Mouse (Mus musculus): ENCODE results near the gene Ets2. TPM values are rescaled to one million over a fixed set of nuclear protein-coding genes. Genes with fewer than 3 reads are reported as not detected.
"Not testable (repeated sequence)": the region's sequence is repeated elsewhere in the genome, so short reads cannot be mapped to it uniquely, and the experiment has no call there.

Gene Ets2
- polyA plus RNA-seq, 1 experiment from 2014 or later = 14.2 TPM

DNA sequence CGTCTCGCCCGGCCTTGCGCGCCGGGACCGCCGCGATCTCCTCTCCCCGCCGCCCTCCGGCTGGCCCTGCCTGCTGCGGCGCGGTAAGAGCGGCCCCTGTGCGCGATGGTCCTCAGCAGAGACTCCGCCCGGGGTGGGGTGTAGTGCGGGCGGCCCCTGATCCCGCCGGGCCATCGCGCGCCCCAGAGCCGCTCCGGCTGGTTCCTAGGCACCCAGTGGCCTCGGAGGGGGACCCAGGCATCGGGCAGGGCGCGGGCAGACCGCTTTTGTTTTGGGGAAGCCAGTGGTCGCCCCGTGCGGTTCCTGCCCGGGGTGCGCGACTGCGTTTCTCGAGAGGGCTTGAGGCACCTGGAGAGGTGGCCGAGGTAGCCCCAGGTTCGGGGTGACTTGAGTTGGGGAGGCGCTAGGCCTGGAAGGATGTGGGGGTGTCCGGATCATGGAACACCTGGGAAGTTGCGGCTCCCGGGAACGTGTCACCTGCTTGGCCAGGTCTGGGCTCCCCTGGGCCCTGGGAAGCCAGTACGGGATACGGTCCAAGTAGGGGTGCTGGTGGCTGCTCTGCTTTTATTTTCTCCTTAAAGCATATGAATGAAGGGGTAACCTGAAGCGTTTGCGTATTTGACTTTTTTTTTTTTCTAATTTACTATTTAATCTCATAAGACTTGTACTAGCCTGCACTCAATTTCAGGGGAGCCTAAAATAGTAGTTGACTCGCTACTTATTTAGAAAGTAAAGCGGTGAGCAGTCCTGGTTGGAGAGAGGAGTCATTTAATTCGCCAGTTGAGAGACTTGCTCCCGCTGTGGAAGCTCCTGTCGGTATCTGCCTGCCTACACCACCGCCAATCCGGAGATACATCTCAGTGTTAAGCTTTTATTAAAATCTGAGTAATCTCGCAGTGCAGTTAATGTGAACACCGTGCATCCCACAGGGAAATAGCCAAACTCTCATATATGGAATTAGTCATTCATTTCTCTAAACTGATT, 979 bp downstream of the Ets2 start:
- H3K27me3 ChIP-seq (ENCODE audit: poor library complexity, severe bottlenecking) = peaks cover 51% of the 10 kb centered on the region
- H3K4me3 ChIP-seq = peak overlapping the region; percentile 86
- 1% methylated on average over 62 of the region's 62 CpGs for WGBS
- peaks cover 11% of the 10 kb centered on the region for H3K36me3 ChIP-seq (replicated peaks)
- peaks cover 32% of the 10 kb centered on the region for H3K4me1 ChIP-seq
- peak overlapping the region; percentile 92 for H3K27ac ChIP-seq
- peak; percentile 51 for DNase-seq (ENCODE audit: extremely low spot score, low spot score)
- H3K9me3 ChIP-seq = no peaks in the 10 kb centered on the region

DNA sequence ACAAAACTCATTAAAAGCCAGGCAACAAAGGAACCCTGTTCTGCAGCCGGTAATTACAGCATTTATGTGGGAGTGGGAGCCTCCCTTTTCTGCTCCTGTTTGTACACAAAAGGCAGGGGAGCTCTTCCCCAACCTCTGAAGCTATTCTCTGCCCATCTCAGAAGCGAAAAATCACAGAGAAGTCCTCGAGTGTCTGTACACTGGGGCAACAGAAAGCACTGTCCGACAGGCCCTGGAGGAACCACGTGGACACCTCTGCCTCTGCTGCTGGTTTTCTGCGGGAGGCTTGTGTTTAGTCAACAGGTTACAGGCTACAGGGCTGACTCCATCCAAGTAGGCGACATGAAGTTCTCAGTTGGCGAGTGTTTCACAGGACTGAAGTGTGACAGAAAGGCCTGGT, 2.1 kb downstream of the Ets2 start:
- Histone ChIP-seq H3K4me1 (peaks cover 32% of the 10 kb centered on the region), H3K27ac (0 out of 2 replicates have a peak overlapping the region, but pooled peaks have one; percentile 20), H3K36me3 (replicated peaks) (peaks cover 13% of the 10 kb centered on the region), H3K9me3 (no peaks in the 10 kb centered on the region), H3K4me3 (peak overlapping the region; percentile 86; the same call in 1 of the 2 replicates), H3K27me3 (ENCODE audit: poor library complexity, severe bottlenecking) (peaks cover 50% of the 10 kb centered on the region)
- no peak for DNase-seq (ENCODE audit: extremely low spot score, low spot score)
- 35% methylated on average over 8 of the region's 8 CpGs for WGBS

DNA sequence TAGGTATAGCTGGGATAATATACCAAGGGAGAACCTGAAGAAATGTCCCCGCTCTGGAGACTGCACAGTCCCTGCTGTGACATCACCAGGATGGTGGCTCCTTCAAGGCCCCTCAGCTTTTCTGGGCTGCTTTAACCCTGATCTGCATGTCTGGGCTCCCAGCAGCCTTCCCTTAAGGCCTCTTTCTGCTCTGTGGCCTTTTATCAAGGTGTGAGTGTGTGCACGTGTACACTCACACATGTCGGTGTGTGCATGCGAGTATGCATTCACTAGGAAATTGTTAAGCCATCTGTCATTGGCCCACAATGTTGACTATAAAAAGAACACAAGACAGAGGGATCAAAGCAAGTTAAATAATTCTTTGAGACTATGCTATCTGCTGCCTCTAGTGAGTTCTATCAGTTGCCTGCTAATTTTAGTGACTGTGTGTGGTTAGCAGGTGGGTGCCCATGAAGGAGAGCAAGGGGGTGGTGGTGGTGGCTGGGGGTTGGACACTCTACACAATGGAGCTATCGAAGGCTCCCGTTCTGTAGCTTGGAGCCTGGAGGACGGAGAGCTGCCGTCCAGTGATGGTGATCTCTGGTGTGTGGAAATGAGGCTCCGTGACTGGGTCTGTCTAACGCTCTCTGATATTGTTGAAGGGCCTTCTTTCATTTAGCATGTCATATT, 2.9 kb downstream of the Ets2 start:
- WGBS = 94% methylated on average over 10 of the region's 10 CpGs
- peaks cover 17% of the 10 kb centered on the region for H3K36me3 ChIP-seq (replicated peaks)
- H3K27me3 ChIP-seq (ENCODE audit: poor library complexity, severe bottlenecking) = peaks cover 42% of the 10 kb centered on the region
- no peak for DNase-seq (ENCODE audit: extremely low spot score, low spot score)
- H3K27ac ChIP-seq = no peak overlapping the region
- H3K9me3 ChIP-seq = no peaks in the 10 kb centered on the region
- H3K4me1 ChIP-seq = peaks cover 32% of the 10 kb centered on the region
- peak overlapping the region; percentile 86; the same call in 1 of the 2 replicates for H3K4me3 ChIP-seq

DNA sequence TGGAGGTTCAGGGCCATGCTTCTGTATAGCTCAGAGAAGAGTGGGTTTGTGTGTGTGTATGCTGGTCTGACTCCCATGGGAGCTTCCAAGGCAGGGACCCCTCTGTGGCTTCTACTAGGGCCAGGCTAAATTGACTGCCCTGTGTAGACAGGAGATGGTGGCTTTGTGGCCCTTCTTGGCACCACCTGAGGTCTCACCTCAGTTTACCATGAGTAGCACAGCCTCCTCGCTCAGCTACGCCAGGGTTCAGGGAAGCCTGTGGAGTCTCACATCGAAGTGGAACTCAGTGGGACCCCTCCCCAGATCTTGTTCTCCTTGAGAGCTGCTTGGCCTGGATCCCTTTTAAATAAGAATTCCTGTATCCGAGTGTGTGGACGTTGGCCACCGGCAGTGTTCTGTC, 3.9 kb downstream of the Ets2 start:
- DNase-seq (ENCODE audit: extremely low spot score, low spot score) = no peak
- no peak overlapping the region for H3K27ac ChIP-seq
- no peaks in the 10 kb centered on the region for H3K9me3 ChIP-seq
- H3K27me3 ChIP-seq (ENCODE audit: poor library complexity, severe bottlenecking) = peaks cover 33% of the 10 kb centered on the region
- H3K4me3 ChIP-seq = no peak overlapping the region
- WGBS = 96% methylated on average over 6 of the region's 6 CpGs
- peaks cover 27% of the 10 kb centered on the region for H3K36me3 ChIP-seq (replicated peaks)
- H3K4me1 ChIP-seq = peaks cover 27% of the 10 kb centered on the region

DNA sequence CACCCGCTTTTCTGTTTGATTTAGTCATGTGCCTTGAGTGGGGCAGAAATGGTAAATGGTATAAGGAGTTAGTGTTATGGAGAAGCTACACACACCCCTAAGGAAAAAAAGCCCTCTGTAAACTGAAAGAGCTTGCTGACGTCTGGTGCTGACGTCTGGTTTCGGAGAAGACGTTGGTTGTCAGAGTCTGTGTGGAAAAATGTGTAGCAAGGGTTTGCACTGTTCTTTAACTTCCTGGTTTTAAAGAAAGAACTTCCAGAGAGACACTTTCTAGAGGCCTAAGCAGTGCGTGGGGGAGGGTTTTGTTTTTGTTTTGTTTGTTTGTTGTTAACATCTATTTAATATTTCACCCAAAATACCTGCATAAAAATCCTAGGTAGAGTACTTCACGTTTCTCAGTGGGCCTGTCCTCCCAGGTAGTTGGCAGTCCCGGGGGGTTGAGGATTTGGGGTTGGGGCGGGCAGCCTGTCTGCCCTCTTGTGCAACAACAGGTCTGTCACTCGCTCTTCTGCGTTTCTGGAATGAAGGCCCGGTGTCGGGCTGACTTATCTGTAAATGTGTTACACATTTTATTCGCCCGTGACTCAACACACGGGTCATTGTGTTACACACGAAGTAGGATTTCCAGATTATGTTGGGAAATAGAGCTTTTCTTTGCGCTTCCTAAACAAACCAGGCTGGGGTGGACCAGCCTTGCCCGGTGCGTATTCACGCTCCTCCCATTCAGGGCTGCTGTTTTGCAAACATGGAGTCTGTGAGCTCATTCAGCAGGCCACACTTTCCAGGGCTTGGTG, 6.5 kb downstream of the Ets2 start:
- WGBS = 88% methylated on average over 21 of the region's 21 CpGs
- no peak for DNase-seq (ENCODE audit: extremely low spot score, low spot score)
- Histone ChIP-seq H3K4me1 (peaks cover 14% of the 10 kb centered on the region), H3K4me3 (no peak overlapping the region), H3K36me3 (replicated peaks) (peaks cover 47% of the 10 kb centered on the region), H3K27me3 (ENCODE audit: poor library complexity, severe bottlenecking) (peaks cover 23% of the 10 kb centered on the region), H3K9me3 (no peaks in the 10 kb centered on the region), H3K27ac (no peak overlapping the region)

DNA sequence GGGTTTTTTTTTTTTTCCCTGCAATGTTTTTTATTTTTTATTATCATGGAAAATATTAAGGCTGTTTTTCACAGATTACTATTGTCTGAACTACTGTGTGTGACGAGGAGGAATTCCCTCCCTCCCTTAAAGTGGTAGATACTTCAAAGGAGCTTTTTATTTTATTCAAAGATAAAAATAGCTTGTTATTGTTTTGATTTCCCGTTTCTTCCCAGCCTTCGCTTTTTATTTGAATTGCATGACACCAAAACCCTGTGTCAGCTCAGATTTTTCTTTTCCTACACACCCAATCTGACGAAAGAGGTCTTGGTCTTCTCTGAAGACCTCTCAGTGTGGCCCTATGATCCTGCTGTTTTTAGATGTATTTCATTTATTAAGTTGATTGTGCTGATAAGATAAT, 7.3 kb downstream of the Ets2 start:
- peaks cover 20% of the 10 kb centered on the region for H3K27me3 ChIP-seq (ENCODE audit: poor library complexity, severe bottlenecking)
- H3K4me3 ChIP-seq = no peak overlapping the region
- WGBS = 84% methylated on average over 4 of the region's 4 CpGs
- no peak overlapping the region for H3K27ac ChIP-seq
- peaks cover 7% of the 10 kb centered on the region for H3K4me1 ChIP-seq
- H3K36me3 ChIP-seq (replicated peaks) = peaks cover 53% of the 10 kb centered on the region
- no peaks in the 10 kb centered on the region for H3K9me3 ChIP-seq
- no peak for DNase-seq (ENCODE audit: extremely low spot score, low spot score)

DNA sequence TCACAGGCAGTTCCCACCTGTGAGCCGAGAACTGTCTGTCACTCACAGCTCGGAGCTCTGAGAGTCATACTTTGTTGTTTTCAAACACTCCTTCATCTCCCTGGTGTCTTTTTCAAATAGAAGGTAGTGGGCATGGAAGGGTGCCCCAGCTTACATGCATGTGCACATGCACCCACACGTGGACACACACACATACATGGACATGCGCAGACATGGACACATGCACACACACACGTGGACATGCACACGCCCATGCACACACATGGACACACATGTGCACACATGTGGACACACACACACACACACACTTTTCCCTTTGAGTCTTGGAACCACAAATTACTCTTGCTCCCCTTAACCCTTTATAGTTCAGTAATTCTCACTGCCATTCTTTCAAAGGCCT, 8.3 kb downstream of the Ets2 start:
- Histone ChIP-seq H3K9me3 (no peaks in the 10 kb centered on the region), H3K27ac (no peak overlapping the region), H3K27me3 (ENCODE audit: poor library complexity, severe bottlenecking) (peaks cover 10% of the 10 kb centered on the region), H3K4me1 (no peaks in the 10 kb centered on the region), H3K36me3 (replicated peaks) (peaks cover 62% of the 10 kb centered on the region), H3K4me3 (no peak overlapping the region)
- DNase-seq (ENCODE audit: extremely low spot score, low spot score) = no peak
- 93% methylated on average over 6 of the region's 6 CpGs for WGBS

DNA sequence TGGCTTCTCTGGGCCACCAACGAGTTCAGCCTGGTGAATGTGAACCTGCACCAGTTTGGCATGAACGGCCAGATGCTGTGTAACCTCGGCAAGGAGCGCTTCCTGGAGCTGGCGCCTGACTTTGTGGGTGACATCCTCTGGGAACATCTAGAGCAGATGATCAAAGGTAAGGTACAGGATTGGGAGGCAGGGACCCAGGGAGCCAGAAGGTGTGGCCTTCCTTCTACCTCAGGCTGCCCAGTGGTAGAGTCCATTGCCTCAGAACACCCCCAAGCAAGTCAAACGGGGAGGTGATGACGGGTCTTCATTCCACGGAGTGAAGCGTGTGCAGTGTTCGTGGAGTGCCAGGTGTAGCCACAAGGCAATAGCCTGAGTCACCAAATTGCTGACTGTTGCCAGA, 10.2 kb downstream of the Ets2 start:
- Histone ChIP-seq H3K36me3 (replicated peaks) (peaks cover 74% of the 10 kb centered on the region), H3K9me3 (no peaks in the 10 kb centered on the region), H3K27me3 (ENCODE audit: poor library complexity, severe bottlenecking) (no peaks in the 10 kb centered on the region), H3K4me3 (no peak overlapping the region), H3K27ac (no peak overlapping the region), H3K4me1 (no peaks in the 10 kb centered on the region)
- 94% methylated on average over 10 of the region's 10 CpGs for WGBS
- no peak for DNase-seq (ENCODE audit: extremely low spot score, low spot score)

DNA sequence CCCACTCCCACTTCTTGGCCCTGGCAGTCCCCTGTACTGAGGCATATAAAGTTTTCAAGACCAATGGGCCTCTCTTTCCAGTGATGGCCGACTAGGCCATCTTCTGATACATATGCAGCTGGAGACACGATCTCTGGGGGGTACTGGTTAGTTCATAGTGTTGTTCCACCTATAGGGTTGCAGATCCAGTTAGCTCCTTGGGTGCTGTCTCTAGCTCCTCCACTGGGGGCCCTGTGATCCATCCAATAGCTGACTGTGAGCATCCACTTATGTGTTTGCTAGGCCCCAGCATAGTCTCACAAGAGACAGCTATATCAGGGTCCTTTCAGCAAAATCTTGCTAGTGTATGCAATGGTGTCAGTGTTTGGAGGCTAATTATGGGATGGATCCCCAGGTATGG, 11.2 kb downstream of the Ets2 start:
- not testable (repeated sequence) for H3K27ac ChIP-seq; H3K4me3 ChIP-seq; H3K27me3 ChIP-seq (ENCODE audit: poor library complexity, severe bottlenecking); DNase-seq (ENCODE audit: extremely low spot score, low spot score); H3K9me3 ChIP-seq; H3K4me1 ChIP-seq
- 84% methylated on average over 2 of the region's 2 CpGs for WGBS
- peaks cover 79% of the 10 kb centered on the region for H3K36me3 ChIP-seq (replicated peaks)

DNA sequence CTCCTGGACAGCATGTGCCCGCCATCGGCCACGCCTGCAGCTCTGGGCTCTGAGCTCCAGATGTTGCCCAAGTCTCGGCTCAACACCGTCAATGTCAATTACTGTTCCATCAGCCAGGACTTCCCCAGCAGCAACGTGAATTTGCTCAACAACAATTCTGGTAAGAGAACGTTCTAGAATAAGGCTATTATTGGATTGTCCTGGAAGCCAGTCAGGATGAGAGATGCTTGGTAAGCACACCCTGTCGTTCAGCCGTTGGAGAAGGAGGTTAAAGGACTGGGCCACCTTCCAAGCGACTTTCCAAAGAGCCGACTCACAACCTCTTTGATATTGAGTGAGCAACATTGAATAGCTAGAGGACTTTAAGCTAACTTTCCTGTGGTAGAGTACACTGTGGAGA, 13.2 kb downstream of the Ets2 start:
- no peak overlapping the region for H3K27ac ChIP-seq
- 94% methylated on average over 11 of the region's 11 CpGs for WGBS
- DNase-seq (ENCODE audit: extremely low spot score, low spot score) = no peak
- H3K36me3 ChIP-seq (replicated peaks) = peaks cover 92% of the 10 kb centered on the region
- no peak overlapping the region for H3K4me3 ChIP-seq
- H3K4me1 ChIP-seq = no peaks in the 10 kb centered on the region
- H3K9me3 ChIP-seq = no peaks in the 10 kb centered on the region
- H3K27me3 ChIP-seq (ENCODE audit: poor library complexity, severe bottlenecking) = no peaks in the 10 kb centered on the region

DNA sequence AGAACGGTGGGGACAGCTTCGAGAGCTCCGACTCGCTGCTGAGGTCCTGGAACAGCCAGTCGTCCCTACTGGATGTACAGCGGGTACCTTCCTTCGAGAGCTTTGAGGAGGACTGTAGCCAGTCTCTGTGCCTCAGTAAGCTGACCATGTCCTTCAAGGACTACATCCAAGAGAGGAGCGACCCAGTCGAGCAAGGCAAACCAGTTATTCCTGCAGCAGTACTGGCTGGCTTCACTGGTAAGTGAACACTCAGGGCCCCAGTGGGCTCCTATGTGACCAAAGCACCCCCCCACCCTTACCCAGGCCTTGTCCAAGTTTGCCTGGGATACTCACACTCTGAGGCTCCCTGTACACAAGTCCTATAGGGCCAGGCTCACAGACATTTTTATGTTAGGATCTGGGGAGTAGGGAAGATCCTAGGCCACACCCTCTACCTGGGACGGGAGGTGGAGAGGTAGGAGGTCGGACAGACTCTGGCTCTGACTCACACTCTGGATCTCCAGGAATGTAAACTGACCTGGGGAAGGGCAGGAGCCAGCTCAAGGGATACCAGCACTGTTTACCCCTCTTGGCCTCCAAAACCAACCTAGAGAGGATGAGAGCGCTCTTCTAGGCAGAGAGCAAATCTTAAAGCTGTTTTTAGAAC, 14.3 kb downstream of the Ets2 start:
- WGBS = 94% methylated on average over 12 of the region's 12 CpGs
- peaks cover 92% of the 10 kb centered on the region for H3K36me3 ChIP-seq (replicated peaks)
- H3K27me3 ChIP-seq (ENCODE audit: poor library complexity, severe bottlenecking) = no peaks in the 10 kb centered on the region

DNA sequence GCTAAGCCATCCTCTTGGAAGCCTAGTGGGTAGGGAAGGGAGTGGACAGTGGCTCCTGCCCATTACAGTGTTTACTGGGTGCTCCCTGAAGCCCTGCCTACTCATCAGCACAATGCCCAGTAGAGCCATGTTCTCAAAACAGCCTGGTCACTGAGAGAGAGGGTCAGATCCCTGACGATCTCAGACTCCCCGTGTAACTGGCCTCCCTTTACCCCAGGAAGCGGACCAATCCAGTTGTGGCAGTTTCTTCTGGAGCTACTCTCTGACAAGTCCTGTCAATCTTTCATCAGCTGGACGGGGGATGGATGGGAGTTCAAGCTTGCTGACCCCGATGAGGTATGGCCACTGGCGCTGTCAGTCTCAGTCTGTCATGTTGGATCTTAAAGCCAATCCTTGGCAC, 15.8 kb downstream of the Ets2 start:
- 97% methylated on average over 6 of the region's 6 CpGs for WGBS
- peaks cover 85% of the 10 kb centered on the region for H3K36me3 ChIP-seq (replicated peaks)

More for the DNA sequence above, 14.3 kb downstream of the Ets2 start:
- Histone ChIP-seq H3K4me3 (no peak overlapping the region), H3K27ac (no peak overlapping the region), H3K4me1 (no peaks in the 10 kb centered on the region), H3K9me3 (no peaks in the 10 kb centered on the region; the same call in 1 of the 2 replicates)
- DNase-seq (ENCODE audit: extremely low spot score, low spot score) = no peak

More for the DNA sequence above, 15.8 kb downstream of the Ets2 start:
- H3K27ac ChIP-seq = no peak overlapping the region
- peaks cover 11% of the 10 kb centered on the region for H3K9me3 ChIP-seq
- no peak for DNase-seq (ENCODE audit: extremely low spot score, low spot score)
- no peaks in the 10 kb centered on the region for H3K27me3 ChIP-seq (ENCODE audit: poor library complexity, severe bottlenecking)
- no peaks in the 10 kb centered on the region for H3K4me1 ChIP-seq
- H3K4me3 ChIP-seq = no peak overlapping the region

Measured in forebrain, embryonic 10.5 days (tissue).